Mouse (Mus musculus) liver, adult 2 months (tissue): Measurements from ENCODE around the gene Mctp2.

Experiments used
- CTCF ChIP-seq: fragments of 200-500 bp; IDR thresholded peaks from 2 replicates; pipeline ENCODE4 v1.5.1; 2011; ENCODE audit warnings: low read depth, low read length, control low read depth
- POLR2A ChIP-seq: fragments of 200-500 bp; IDR thresholded peaks from 2 replicates; pipeline ENCODE4 v1.6.1; 2011; ENCODE audit warnings: low read length, control low read depth; ENCODE audit not compliant: insufficient read depth; ENCODE audit errors: extremely low read depth

DNA sequence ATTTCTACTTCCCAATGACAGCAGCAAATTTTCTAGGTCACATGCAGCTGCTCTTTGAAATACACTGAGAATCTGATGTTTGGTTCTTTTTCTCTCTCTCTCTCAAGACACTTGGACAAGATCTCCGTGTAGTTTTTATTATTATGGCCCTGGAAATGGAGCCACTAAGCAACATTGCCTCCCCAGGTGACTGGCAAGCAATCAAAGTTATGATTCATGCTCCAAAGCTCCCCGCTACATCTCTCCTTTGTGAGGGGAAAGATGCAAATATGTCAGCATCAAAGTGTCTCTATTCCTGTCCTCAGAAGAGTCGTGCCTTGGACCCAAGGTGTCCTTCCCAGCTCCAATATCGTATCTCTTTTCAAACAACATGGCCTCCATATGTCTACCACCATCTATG, 14.5 kb upstream of the Mctp2 start:
- TF ChIP-seq CTCF (no peak), POLR2A (no peak)
